Mouse (Mus musculus): Measurements from ENCODE around the gene Sfrp5. TPM values are rescaled to one million over a fixed set of nuclear protein-coding genes. Genes with fewer than 3 reads are reported as not detected.

The Sfrp5 gene
- polyA plus RNA-seq, 1 experiment from 2014 or later, result 0.21 TPM

- no peaks in the 10 kb centered on the region for H3K9me3 ChIP-seq (ENCODE audit: control insufficient read depth, low read length)
These were observed 12.3 kb downstream of the Sfrp5 start for GRCm38 (mm10) chr19:42189735-42190134.

GRCm38 (mm10) chr19:42182673-42183072 is 19.4 kb downstream of the Sfrp5 start:
- Histone ChIP-seq H3K27me3 (ENCODE audit: control insufficient read depth, insufficient read depth, low read length) (no peaks in the 10 kb centered on the region), H3K4me2 (ENCODE audit: low read depth, low read length) (no peak overlapping the region), H3K27ac (ENCODE audit: low read depth, low read length) (no peak overlapping the region), H3K36me3 (ENCODE audit: control insufficient read depth, insufficient read depth, low read length) (peaks cover 31% of the 10 kb centered on the region), H3K4me3 (ENCODE audit: low read depth, low read length) (no peak overlapping the region), H3K9me3 (ENCODE audit: control insufficient read depth, low read length) (no peaks in the 10 kb centered on the region), H3K9ac (replicated peaks; ENCODE audit: low read depth, low read length) (no peak overlapping the region), H3K4me1 (ENCODE audit: control insufficient read depth, insufficient read depth, low read length) (no peaks in the 10 kb centered on the region)
- ATAC-seq (ENCODE audit: low read depth), result no peak
- 69% methylated on average over 6 of the region's 6 CpGs for WGBS

More at GRCm38 (mm10) chr19:42189735-42190134, 12.3 kb downstream of the Sfrp5 start:
- no peak overlapping the region for H3K4me3 ChIP-seq (ENCODE audit: low read depth, low read length)
- no peak for ATAC-seq (ENCODE audit: low read depth)
- H3K27me3 ChIP-seq (ENCODE audit: control insufficient read depth, insufficient read depth, low read length), result no peaks in the 10 kb centered on the region
- no peaks in the 10 kb centered on the region for H3K4me1 ChIP-seq (ENCODE audit: control insufficient read depth, insufficient read depth, low read length)
- no peak overlapping the region for H3K9ac ChIP-seq (replicated peaks; ENCODE audit: low read depth, low read length)
- no peak overlapping the region for H3K4me2 ChIP-seq (ENCODE audit: low read depth, low read length)
- peaks cover 22% of the 10 kb centered on the region for H3K36me3 ChIP-seq (ENCODE audit: control insufficient read depth, insufficient read depth, low read length)
- WGBS, result 88% methylated on average over 4 of the region's 4 CpGs
- H3K27ac ChIP-seq (ENCODE audit: low read depth, low read length), result no peak overlapping the region

- no peak overlapping the region for H3K4me2 ChIP-seq (ENCODE audit: low read depth, low read length)
- H3K27me3 ChIP-seq (ENCODE audit: control insufficient read depth, insufficient read depth, low read length), result no peaks in the 10 kb centered on the region
- H3K9me3 ChIP-seq (ENCODE audit: control insufficient read depth, low read length), result no peaks in the 10 kb centered on the region
- H3K36me3 ChIP-seq (ENCODE audit: control insufficient read depth, insufficient read depth, low read length), result peaks cover 23% of the 10 kb centered on the region
- 94% methylated on average over 14 of the region's 14 CpGs for WGBS
- no peak overlapping the region for H3K27ac ChIP-seq (ENCODE audit: low read depth, low read length)
- H3K9ac ChIP-seq (replicated peaks; ENCODE audit: low read depth, low read length), result no peak overlapping the region
- no peaks in the 10 kb centered on the region for H3K4me1 ChIP-seq (ENCODE audit: control insufficient read depth, insufficient read depth, low read length)
- ATAC-seq (ENCODE audit: low read depth), result no peak
- H3K4me3 ChIP-seq (ENCODE audit: low read depth, low read length), result no peak overlapping the region
These were observed 22.7 kb downstream of the Sfrp5 start for GRCm38 (mm10) chr19:42179356-42179755.

- no peak for ATAC-seq (ENCODE audit: low read depth)
These were observed 24.6 kb downstream of the Sfrp5 start for GRCm38 (mm10) chr19:42177461-42177860.

GRCm38 (mm10) chr19:42176841-42177240 is 25.2 kb downstream of the Sfrp5 start:
- no peak overlapping the region for H3K4me3 ChIP-seq (ENCODE audit: low read depth, low read length)
- no peak for ATAC-seq (ENCODE audit: low read depth)
- H3K9me3 ChIP-seq (ENCODE audit: control insufficient read depth, low read length), result no peaks in the 10 kb centered on the region

More at GRCm38 (mm10) chr19:42177461-42177860, 24.6 kb downstream of the Sfrp5 start:
- Histone ChIP-seq H3K27me3 (ENCODE audit: control insufficient read depth, insufficient read depth, low read length) (no peaks in the 10 kb centered on the region), H3K27ac (ENCODE audit: low read depth, low read length) (no peak overlapping the region), H3K4me3 (ENCODE audit: low read depth, low read length) (no peak overlapping the region), H3K9ac (replicated peaks; ENCODE audit: low read depth, low read length) (no peak overlapping the region), H3K36me3 (ENCODE audit: control insufficient read depth, insufficient read depth, low read length) (peaks cover 10% of the 10 kb centered on the region), H3K9me3 (ENCODE audit: control insufficient read depth, low read length) (no peaks in the 10 kb centered on the region), H3K4me2 (ENCODE audit: low read depth, low read length) (no peak overlapping the region), H3K4me1 (ENCODE audit: control insufficient read depth, insufficient read depth, low read length) (peaks cover under 1% of the 10 kb centered on the region; the same call in 1 of the 2 replicates)
- 93% methylated on average over 2 of the region's 2 CpGs for WGBS

GRCm38 (mm10) chr19:42170025-42170969 is 31.8 kb downstream of the Sfrp5 start:
- H3K36me3 ChIP-seq (ENCODE audit: control insufficient read depth, insufficient read depth, low read length), result no peaks in the 10 kb centered on the region
- H3K9ac ChIP-seq (replicated peaks; ENCODE audit: low read depth, low read length), result peak overlapping the region; percentile 90
- peaks cover 5% of the 10 kb centered on the region; the same call in 1 of the 2 replicates for H3K27me3 ChIP-seq (ENCODE audit: control insufficient read depth, insufficient read depth, low read length)
- peak overlapping the region; percentile 89 for H3K4me2 ChIP-seq (ENCODE audit: low read depth, low read length)
- peak overlapping the region; percentile 73 for H3K27ac ChIP-seq (ENCODE audit: low read depth, low read length)
- H3K4me3 ChIP-seq (ENCODE audit: low read depth, low read length), result peak overlapping the region; percentile 94
- WGBS, result 2% methylated on average over 53 of the region's 56 CpGs
- peaks cover 24% of the 10 kb centered on the region for H3K4me1 ChIP-seq (ENCODE audit: control insufficient read depth, insufficient read depth, low read length)
- peak; percentile 89 for ATAC-seq (ENCODE audit: low read depth)
- no peaks in the 10 kb centered on the region for H3K9me3 ChIP-seq (ENCODE audit: control insufficient read depth, low read length)

More at GRCm38 (mm10) chr19:42176841-42177240, 25.2 kb downstream of the Sfrp5 start:
- H3K36me3 ChIP-seq (ENCODE audit: control insufficient read depth, insufficient read depth, low read length), result peaks cover 10% of the 10 kb centered on the region
- no peak overlapping the region for H3K9ac ChIP-seq (replicated peaks; ENCODE audit: low read depth, low read length)
- 89% methylated on average over 7 of the region's 7 CpGs for WGBS
- H3K27ac ChIP-seq (ENCODE audit: low read depth, low read length), result no peak overlapping the region
- H3K27me3 ChIP-seq (ENCODE audit: control insufficient read depth, insufficient read depth, low read length), result no peaks in the 10 kb centered on the region
- no peak overlapping the region for H3K4me2 ChIP-seq (ENCODE audit: low read depth, low read length)
- H3K4me1 ChIP-seq (ENCODE audit: control insufficient read depth, insufficient read depth, low read length), result peaks cover 3% of the 10 kb centered on the region

GRCm38 (mm10) chr19:42169322-42169975 is 32.6 kb downstream of the Sfrp5 start:
- Histone ChIP-seq H3K9ac (replicated peaks; ENCODE audit: low read depth, low read length) (no peak overlapping the region), H3K9me3 (ENCODE audit: control insufficient read depth, low read length) (no peaks in the 10 kb centered on the region), H3K27ac (ENCODE audit: low read depth, low read length) (peak overlapping the region; percentile 73), H3K27me3 (ENCODE audit: control insufficient read depth, insufficient read depth, low read length) (peaks cover 5% of the 10 kb centered on the region; the same call in 1 of the 2 replicates), H3K4me2 (ENCODE audit: low read depth, low read length) (peak overlapping the region; percentile 89; the same call in 1 of the 2 replicates), H3K4me3 (ENCODE audit: low read depth, low read length) (no peak overlapping the region), H3K4me1 (ENCODE audit: control insufficient read depth, insufficient read depth, low read length) (peaks cover 24% of the 10 kb centered on the region), H3K36me3 (ENCODE audit: control insufficient read depth, insufficient read depth, low read length) (no peaks in the 10 kb centered on the region)
- peak; percentile 41; the same call in 1 of the 2 replicates for ATAC-seq (ENCODE audit: low read depth)
- WGBS, result 56% methylated on average over 10 of the region's 10 CpGs

GRCm38 (mm10) chr19:42167489-42167888 is 34.6 kb downstream of the Sfrp5 start:
- no peak overlapping the region for H3K27ac ChIP-seq (ENCODE audit: low read depth, low read length)
- no peak overlapping the region for H3K9ac ChIP-seq (replicated peaks; ENCODE audit: low read depth, low read length)
- H3K4me1 ChIP-seq (ENCODE audit: control insufficient read depth, insufficient read depth, low read length), result peaks cover 23% of the 10 kb centered on the region
- no peak for ATAC-seq (ENCODE audit: low read depth)
- peaks cover 5% of the 10 kb centered on the region; the same call in 1 of the 2 replicates for H3K27me3 ChIP-seq (ENCODE audit: control insufficient read depth, insufficient read depth, low read length)
- H3K9me3 ChIP-seq (ENCODE audit: control insufficient read depth, low read length), result no peaks in the 10 kb centered on the region
- H3K36me3 ChIP-seq (ENCODE audit: control insufficient read depth, insufficient read depth, low read length), result no peaks in the 10 kb centered on the region
- H3K4me2 ChIP-seq (ENCODE audit: low read depth, low read length), result no peak overlapping the region
- 64% methylated on average over 9 of the region's 9 CpGs for WGBS
- H3K4me3 ChIP-seq (ENCODE audit: low read depth, low read length), result no peak overlapping the region

Measured in neural tube, embryonic 14.5 days (tissue).